Mouse (Mus musculus): ENCODE measurements around the gene Ace2.

Gene Ace2

DNA sequence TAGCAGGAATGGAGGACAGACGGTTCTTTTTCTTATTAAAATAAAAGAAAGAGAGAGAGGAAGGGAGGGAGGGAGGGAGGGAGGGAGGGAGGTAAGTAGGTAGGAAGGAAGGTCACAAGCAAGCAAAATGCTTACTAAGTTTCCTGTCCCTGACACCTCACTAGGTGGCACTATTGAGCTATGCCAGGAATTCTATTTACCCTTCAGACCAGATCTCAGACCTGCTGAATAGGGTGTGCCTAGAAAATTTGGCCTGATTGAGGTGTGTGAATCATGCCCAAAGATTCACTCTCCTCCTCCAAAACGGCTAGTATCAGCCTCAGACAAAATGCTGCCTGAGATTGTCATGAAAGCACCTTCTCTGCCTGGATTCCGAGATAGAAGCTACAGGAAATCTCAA lies 44.7 kb downstream of the Ace2 start:
- DNase-seq = peak; percentile 37

DNA sequence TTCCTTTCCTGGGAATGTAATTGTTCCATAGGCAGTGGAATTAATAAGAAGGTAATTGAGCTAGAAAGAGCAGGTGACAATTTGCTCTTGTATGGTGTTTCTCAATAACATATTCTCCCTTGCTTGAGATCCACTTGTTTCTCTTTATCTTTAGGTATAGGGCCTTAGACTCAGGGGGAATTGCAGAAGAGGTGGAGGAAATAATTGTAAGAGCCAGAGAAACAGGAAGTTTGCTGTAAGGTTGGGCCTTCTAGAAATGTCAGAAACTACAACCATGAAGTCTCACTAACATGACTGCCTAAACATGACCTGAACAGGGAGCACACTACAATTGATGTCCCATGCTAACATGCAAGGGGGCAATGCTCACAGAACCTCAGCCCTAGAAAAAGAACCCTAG lies 50.7 kb downstream of the Ace2 start:
- no peak for DNase-seq

DNA sequence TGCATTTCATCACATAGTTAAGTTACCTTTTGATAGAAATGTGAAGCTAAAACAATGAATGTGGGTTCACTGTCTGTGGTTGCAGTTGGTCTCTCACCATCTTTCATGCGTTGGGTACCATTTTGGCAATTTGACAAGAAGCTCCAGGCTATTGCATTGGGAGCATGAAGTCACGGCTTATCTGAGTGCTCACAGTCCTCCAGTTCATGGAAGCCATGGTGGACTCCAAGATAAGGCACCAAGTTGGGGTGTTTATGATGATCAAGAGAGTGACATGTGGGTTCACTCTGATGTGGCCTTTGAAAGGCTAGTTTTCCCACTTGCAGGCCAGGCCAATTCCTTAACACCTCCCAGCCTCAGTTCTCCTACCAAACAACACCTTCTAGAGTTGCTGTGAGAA lies 58.5 kb downstream of the Ace2 start:
- DNase-seq = no peak

DNA sequence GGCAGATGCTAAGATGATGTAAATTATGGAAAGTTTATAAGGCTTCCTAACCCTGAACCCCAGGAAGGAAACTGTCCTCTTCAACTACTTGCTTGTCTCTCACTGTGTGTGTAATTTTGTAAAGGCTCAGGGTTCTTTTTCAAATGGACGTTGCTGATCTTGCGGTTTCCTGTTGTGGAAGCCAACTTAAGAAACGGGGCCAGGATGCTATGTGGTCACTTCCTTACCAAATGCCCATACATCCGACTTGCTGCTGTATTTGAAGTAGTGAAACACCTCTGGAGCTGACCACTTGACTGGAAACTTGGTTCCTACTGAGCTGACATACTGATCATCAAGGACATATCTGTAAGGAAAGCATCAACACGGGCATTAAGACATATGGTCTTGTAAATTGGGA lies 61.4 kb downstream of the Ace2 start:
- no peak for DNase-seq

DNA sequence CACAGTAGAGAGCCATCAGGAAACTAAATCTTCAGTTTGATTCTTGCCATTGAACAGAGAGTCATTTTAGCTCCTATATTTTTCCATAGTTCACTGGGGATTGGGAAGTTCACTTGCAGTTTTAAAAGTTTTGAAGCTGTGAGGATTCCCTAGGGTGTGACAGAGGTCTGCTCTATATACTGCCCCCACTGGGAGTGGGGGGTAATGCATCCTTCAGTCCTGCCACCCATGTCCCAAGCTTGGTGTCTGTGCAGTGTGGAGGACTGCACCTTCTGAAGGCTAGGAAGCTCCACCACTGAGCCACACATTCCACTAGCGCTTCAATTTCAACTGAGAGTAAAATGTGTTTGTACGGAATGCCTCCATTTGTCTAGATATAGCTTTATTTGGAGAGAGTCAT lies 82.9 kb downstream of the Ace2 start:
- no peak for DNase-seq

DNA sequence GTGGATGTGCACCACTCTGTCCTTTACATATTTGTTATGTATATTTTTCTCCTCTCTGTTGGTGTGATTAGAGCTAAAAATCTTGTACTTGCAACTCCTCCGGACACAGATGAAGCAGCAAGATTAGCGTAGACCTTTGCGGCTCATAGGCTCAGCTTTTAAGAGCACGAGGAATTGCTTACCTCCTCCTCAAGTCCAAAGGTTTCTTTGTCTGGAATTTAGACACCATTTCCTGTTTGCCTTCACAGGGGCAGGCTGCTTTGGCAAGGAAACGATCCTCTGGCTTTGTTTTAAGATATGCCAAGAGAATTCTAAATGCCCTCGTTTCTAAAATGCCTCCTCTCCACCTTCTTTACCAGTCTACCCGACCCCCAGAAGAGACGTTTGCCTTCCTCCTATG lies 94.2 kb downstream of the Ace2 start:
- peak; percentile 8 for DNase-seq
